Mouse (Mus musculus) neural tube, embryonic 11.5 days (tissue): ENCODE data around the gene Luc7l. TPM values are rescaled to one million over a fixed set of nuclear protein-coding genes. Genes with fewer than 3 reads are reported as not detected.

Experiments used
- ATAC-seq: fragments of 200-750 bp; cut with Nextera tagmentation; 2 replicates; pipeline ENCODE4 v1.8.0; 2017; ENCODE audit warnings: moderate number of reproducible peaks, mild to moderate bottlenecking, moderate TSS enrichment, moderate library complexity; ENCODE audit not compliant: insufficient read depth, low FRiP score, low TSS enrichment
- DNase-seq: peaks from one replicate; pipeline ENCODE4 v3.0.0-alpha.2; 2015; ENCODE audit warnings: low spot score
- H3K27ac ChIP-seq: fragments of 300-500 bp; sonication (generic); 2 replicates; pipeline ENCODE4 v1.5.1; 2014; ENCODE audit warnings: low read depth, mild to moderate bottlenecking, low read length
- H3K27me3 ChIP-seq: fragments of 300-500 bp; sonication (generic); 2 replicates; pipeline ENCODE4 v1.6.1; 2014; ENCODE audit warnings: mild to moderate bottlenecking, low read length, mixed read lengths; ENCODE audit not compliant: control insufficient read depth, insufficient read depth
- H3K36me3 ChIP-seq: fragments of 300-500 bp; sonication (generic); 2 replicates; pipeline ENCODE4 v1.6.1; 2014; ENCODE audit warnings: mild to moderate bottlenecking, low read length, moderate library complexity, mixed read lengths; ENCODE audit not compliant: control insufficient read depth, insufficient read depth
- H3K4me1 ChIP-seq: fragments of 300-500 bp; sonication (generic); 2 replicates; pipeline ENCODE4 v1.6.1; 2014; ENCODE audit warnings: low read length, mixed read lengths; ENCODE audit not compliant: control insufficient read depth, insufficient read depth
- H3K4me2 ChIP-seq: fragments of 300-500 bp; sonication (generic); 2 replicates; pipeline ENCODE4 v1.6.1; 2014; ENCODE audit warnings: low read depth, mild to moderate bottlenecking, moderate library complexity
- H3K4me3 ChIP-seq: fragments of 300-500 bp; sonication (generic); 2 replicates; pipeline ENCODE4 v1.5.1; 2014; ENCODE audit warnings: low read depth, low read length
- H3K9ac ChIP-seq: fragments of 300-500 bp; sonication (generic); 2 replicates; pipeline ENCODE4 v1.6.1; 2014; ENCODE audit warnings: mild to moderate bottlenecking, low read length
- H3K9me3 ChIP-seq: fragments of 300-500 bp; sonication (generic); 2 replicates; pipeline ENCODE4 v1.6.1; 2016; ENCODE audit warnings: low read length; ENCODE audit not compliant: control insufficient read depth
- whole genome bisulfite sequencing: fragments of 180-500 bp; shearing (Covaris S2); extraction: QIAGEN DNeasy Blood & Tissue Kit; methylation state at CpG from one replicate; pipeline ENCODE4 v1.1.7; 2014; 5-methylcytosine and 5-hydroxymethylcytosine counted together
- polyA plus RNA-seq: library from polyadenylated mRNA; unstranded; fragments of >200 nt; fragmentation: Nextera tagmentation; extraction: Ambion mirVana; gene quantifications from 2 replicates; pipeline ENCODE4 v1.2.1, GENCODE M21; 2014

The Luc7l gene
- polyA plus RNA-seq, 1 experiment from 2014 or later, result 128 TPM

- no peak overlapping the region for H3K27ac ChIP-seq
- no peak for ATAC-seq
Observed at GRCm38 (mm10) chr17:26229776-26230175, 22.9 kb upstream of the Luc7l start.

GRCm38 (mm10) chr17:26231156-26231555 lies 21.5 kb upstream of the Luc7l start:
- peaks cover 4% of the 10 kb centered on the region; the same call in 1 of the 2 replicates for H3K4me1 ChIP-seq
- no peaks in the 10 kb centered on the region for H3K36me3 ChIP-seq
- ATAC-seq, result no peak
- no peak overlapping the region for H3K4me2 ChIP-seq
- DNase-seq, result no peak
- no peak overlapping the region for H3K27ac ChIP-seq
- no peak overlapping the region for H3K4me3 ChIP-seq
- H3K9me3 ChIP-seq, result no peaks in the 10 kb centered on the region
- no peak overlapping the region for H3K9ac ChIP-seq
- no peaks in the 10 kb centered on the region for H3K27me3 ChIP-seq
- 92% methylated on average over 5 of the region's 5 CpGs for WGBS

More at GRCm38 (mm10) chr17:26229776-26230175, 22.9 kb upstream of the Luc7l start:
- Histone ChIP-seq H3K27me3 (no peaks in the 10 kb centered on the region), H3K4me3 (no peak overlapping the region), H3K9ac (no peak overlapping the region), H3K9me3 (no peaks in the 10 kb centered on the region), H3K4me2 (no peak overlapping the region), H3K4me1 (no peaks in the 10 kb centered on the region), H3K36me3 (no peaks in the 10 kb centered on the region)
- WGBS, result 94% methylated on average over 5 of the region's 5 CpGs
- DNase-seq, result no peak

- H3K27me3 ChIP-seq, result no peaks in the 10 kb centered on the region
- H3K9ac ChIP-seq, result no peak overlapping the region
- H3K4me3 ChIP-seq, result no peak overlapping the region
- ATAC-seq (no peak), DNase-seq (no peak)
- WGBS, result 73% methylated on average over 8 of the region's 8 CpGs
- no peaks in the 10 kb centered on the region for H3K9me3 ChIP-seq
- peaks cover 5% of the 10 kb centered on the region; the same call in 1 of the 2 replicates for H3K4me1 ChIP-seq
- H3K4me2 ChIP-seq, result no peak overlapping the region
- no peak overlapping the region for H3K27ac ChIP-seq
- H3K36me3 ChIP-seq, result no peaks in the 10 kb centered on the region
Observed at GRCm38 (mm10) chr17:26232863-26233262, 19.8 kb upstream of the Luc7l start.

GRCm38 (mm10) chr17:26234386-26234785 lies 18.3 kb upstream of the Luc7l start:
- DNase-seq (no peak), ATAC-seq (no peak)
- H3K9ac ChIP-seq, result no peak overlapping the region
- H3K27ac ChIP-seq, result no peak overlapping the region
- no peak overlapping the region for H3K4me3 ChIP-seq
- H3K27me3 ChIP-seq, result no peaks in the 10 kb centered on the region
- H3K9me3 ChIP-seq, result no peaks in the 10 kb centered on the region
- no peaks in the 10 kb centered on the region for H3K36me3 ChIP-seq
- no peak overlapping the region for H3K4me2 ChIP-seq
- 92% methylated on average over 8 of the region's 8 CpGs for WGBS
- H3K4me1 ChIP-seq, result peaks cover 5% of the 10 kb centered on the region; the same call in 1 of the 2 replicates

- no peak overlapping the region for H3K9ac ChIP-seq
- no peak for ATAC-seq
- no peaks in the 10 kb centered on the region for H3K36me3 ChIP-seq
- no peaks in the 10 kb centered on the region for H3K9me3 ChIP-seq
- 61% methylated on average over 13 of the region's 13 CpGs for WGBS
- no peak for DNase-seq
- H3K4me2 ChIP-seq, result no peak overlapping the region
- H3K27me3 ChIP-seq, result no peaks in the 10 kb centered on the region
- no peak overlapping the region for H3K4me3 ChIP-seq
- 0 out of 2 replicates have a peak overlapping the region, but pooled peaks have one; percentile 10 for H3K27ac ChIP-seq
- H3K4me1 ChIP-seq, result peaks cover 5% of the 10 kb centered on the region; the same call in 1 of the 2 replicates
Observed at GRCm38 (mm10) chr17:26235077-26235815, 17.4 kb upstream of the Luc7l start.

GRCm38 (mm10) chr17:26237667-26238066 lies 15.0 kb upstream of the Luc7l start:
- Histone ChIP-seq H3K27me3 (no peaks in the 10 kb centered on the region), H3K27ac (no peak overlapping the region), H3K4me3 (no peak overlapping the region), H3K9ac (no peak overlapping the region), H3K9me3 (no peaks in the 10 kb centered on the region), H3K4me2 (no peak overlapping the region), H3K4me1 (peaks cover 5% of the 10 kb centered on the region; the same call in 1 of the 2 replicates), H3K36me3 (no peaks in the 10 kb centered on the region)
- no peak for ATAC-seq
- WGBS, result 88% methylated on average over 10 of the region's 10 CpGs
- DNase-seq, result no peak

GRCm38 (mm10) chr17:26239551-26239950 lies 13.1 kb upstream of the Luc7l start:
- Histone ChIP-seq H3K36me3 (no peaks in the 10 kb centered on the region), H3K4me1 (peaks cover 5% of the 10 kb centered on the region; the same call in 1 of the 2 replicates), H3K27ac (no peak overlapping the region), H3K4me3 (no peak overlapping the region), H3K27me3 (no peaks in the 10 kb centered on the region), H3K9me3 (no peaks in the 10 kb centered on the region), H3K9ac (no peak overlapping the region), H3K4me2 (no peak overlapping the region)
- ATAC-seq (no peak), DNase-seq (no peak)
- WGBS, result 85% methylated on average over 2 of the region's 2 CpGs

- DNase-seq (no peak), ATAC-seq (no peak)
- Histone ChIP-seq H3K9ac (no peak overlapping the region), H3K4me2 (no peak overlapping the region), H3K4me1 (peaks cover 2% of the 10 kb centered on the region; the same call in 1 of the 2 replicates), H3K9me3 (no peaks in the 10 kb centered on the region), H3K27me3 (no peaks in the 10 kb centered on the region), H3K4me3 (no peak overlapping the region), H3K36me3 (no peaks in the 10 kb centered on the region), H3K27ac (no peak overlapping the region)
- WGBS, result 90% methylated on average over 6 of the region's 6 CpGs
Observed at GRCm38 (mm10) chr17:26240120-26240790, 12.4 kb upstream of the Luc7l start.
